Mouse (Mus musculus): ENCODE data around the gene Gm12185.
"Not testable (repeated sequence)": the region's sequence is repeated elsewhere in the genome, so short reads cannot be mapped to it uniquely, and the experiment has no call there.

Gene Gm12185

GRCm38 (mm10) chr11:48991740-48992520, at the start of gene Gm12185:
Gene Gm12185 (minus strand): TSS chr11:48992226.
- not testable (repeated sequence) for DNase-seq

GRCm38 (mm10) chr11:49012074-49012473, 20.0 kb upstream of the Gm12185 start:
- not testable (repeated sequence) for DNase-seq

DNA sequence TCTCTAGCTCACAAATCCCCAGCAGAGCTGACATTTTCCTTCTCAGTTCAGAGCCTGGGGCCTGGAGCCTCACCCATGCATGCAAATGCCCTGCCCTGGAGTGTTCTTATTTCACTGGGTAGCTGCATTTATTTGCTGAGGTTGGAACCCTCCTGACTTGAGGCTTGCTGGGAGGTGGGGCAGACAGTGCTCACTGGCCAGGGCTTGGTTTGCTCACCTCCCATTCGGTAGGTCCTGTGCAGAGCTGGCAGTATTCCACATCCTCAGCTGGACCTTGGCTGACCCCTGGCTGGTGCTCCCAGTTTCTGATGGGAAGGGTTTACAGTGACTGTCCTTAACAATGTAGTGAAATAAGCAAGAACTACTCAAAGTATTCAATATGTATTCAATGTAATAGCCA, 14.8 kb upstream of the Gm12185 start:
- DNase-seq, result not testable (repeated sequence)

- DNase-seq, result not testable (repeated sequence)
Observed at GRCm38 (mm10) chr11:49006317-49006716, 14.3 kb upstream of the Gm12185 start.

- DNase-seq, result not testable (repeated sequence)
Observed at GRCm38 (mm10) chr11:49000411-49000810, 8.4 kb upstream of the Gm12185 start.

DNA sequence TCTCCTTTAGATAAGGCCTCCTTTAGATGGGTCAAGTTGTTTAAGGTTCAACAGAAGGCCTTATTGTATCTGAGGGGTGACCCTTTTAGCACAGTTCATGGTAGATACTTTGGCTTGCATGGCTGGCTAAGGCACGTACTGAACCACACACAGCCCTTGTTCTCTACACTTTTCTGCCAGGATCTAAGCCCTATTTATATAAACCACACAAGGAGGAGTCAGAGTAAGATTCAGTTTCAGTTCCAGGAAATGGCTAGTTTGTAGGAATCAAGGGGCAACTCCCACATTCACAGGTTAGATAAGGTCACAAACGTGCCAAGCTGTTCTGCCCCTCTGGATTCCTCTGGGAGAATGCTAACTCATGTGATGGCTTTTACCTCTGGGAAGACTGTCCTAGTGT, 2.0 kb upstream of the Gm12185 start, which contains the start of gene Tgtp1:
TSS of gene Tgtp1 (minus strand) at position 155 of the 400 bp plus-strand sequence.
- DNase-seq, result not testable (repeated sequence)

- not testable (repeated sequence) for DNase-seq
Observed at GRCm38 (mm10) chr11:48993296-48993695, 1.3 kb upstream of the Gm12185 start.

GRCm38 (mm10) chr11:48989981-48990380, 2.0 kb downstream of the Gm12185 start:
- DNase-seq, result not testable (repeated sequence)

- DNase-seq, result not testable (repeated sequence)
Observed at GRCm38 (mm10) chr11:48988219-48988618, 3.8 kb downstream of the Gm12185 start.

DNA sequence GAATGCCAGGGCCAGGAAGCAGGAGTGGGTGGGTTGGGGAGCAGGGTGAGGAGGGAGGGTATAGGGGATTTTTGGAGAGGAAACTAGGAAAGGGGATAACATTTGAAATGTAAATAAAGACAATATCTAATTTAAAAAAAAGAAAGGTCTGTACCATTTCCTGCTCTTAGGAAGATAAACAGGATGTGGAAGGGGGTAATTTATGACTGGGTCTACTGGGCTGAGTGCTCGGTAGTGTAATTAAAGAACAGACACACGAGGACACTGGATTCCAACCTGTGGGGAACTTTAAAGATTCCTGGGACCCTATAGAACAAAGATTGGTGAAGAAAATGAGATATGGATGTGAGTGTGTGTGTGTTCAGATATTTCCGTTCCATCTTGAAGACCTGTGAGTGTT, 9.2 kb downstream of the Gm12185 start:
- DNase-seq, result not testable (repeated sequence)

GRCm38 (mm10) chr11:48980052-48980451, 12.0 kb downstream of the Gm12185 start:
- DNase-seq, result not testable (repeated sequence)

GRCm38 (mm10) chr11:48979251-48979650, 12.8 kb downstream of the Gm12185 start, which contains the start of gene 9930111J21Rik1:
Gene 9930111J21Rik1 (minus strand): TSS chr11:48979398.
- not testable (repeated sequence) for DNase-seq

GRCm38 (mm10) chr11:48978240-48978939, 13.6 kb downstream of the Gm12185 start, which contains the start of gene Olfr56:
Gene Olfr56 (plus strand): TSS chr11:48978889.
- not testable (repeated sequence) for DNase-seq

- DNase-seq, result not testable (repeated sequence)
Observed at GRCm38 (mm10) chr11:48974686-48975085, 17.3 kb downstream of the Gm12185 start.

DNA sequence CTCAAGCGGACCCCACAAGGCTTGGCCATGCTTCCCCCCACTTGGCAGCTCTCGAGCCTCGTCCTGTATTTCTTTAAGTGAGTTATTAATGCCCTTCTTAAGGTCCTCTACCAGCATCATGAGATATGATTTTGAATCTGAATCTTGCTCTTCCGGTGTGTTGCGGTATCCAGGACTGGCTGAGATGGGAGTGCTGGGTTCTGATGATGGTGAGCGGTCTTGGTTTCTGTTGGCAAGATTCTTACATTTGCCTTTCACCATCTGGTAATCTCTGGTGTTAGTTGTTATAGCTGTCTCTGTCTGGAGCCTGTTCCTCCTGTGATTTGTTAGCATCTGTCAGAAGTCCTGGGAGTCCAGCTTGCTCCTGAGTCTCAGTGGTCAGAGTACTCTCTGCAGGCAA, 45.9 kb downstream of the Gm12185 start, which contains the start of gene Psme2b:
TSS of gene Psme2b (minus strand) at position 101 of the 400 bp plus-strand sequence.
- not testable (repeated sequence) for DNase-seq

DNA sequence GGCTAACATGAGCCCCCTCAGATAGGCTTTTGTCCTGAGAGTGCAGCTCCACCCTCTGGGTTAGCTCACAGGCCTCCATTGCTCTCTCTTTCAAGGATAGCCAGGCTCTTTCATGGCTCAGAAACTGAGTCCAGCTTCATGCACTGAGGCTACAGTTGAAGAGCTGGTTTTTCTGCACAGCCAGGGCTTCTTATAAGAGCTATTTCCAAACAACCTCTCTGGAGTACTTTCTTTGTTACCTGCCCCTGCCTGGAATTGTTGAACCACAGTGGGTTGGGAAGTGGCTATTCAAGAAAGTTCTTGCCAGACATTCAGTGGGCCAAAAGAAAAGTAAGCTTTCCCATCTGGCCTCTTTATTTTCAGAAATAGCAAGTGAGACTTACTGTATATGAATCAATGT, 52.7 kb downstream of the Gm12185 start:
- not testable (repeated sequence) for DNase-seq

- DNase-seq, result not testable (repeated sequence)
Observed at GRCm38 (mm10) chr11:48935291-48935690, 56.7 kb downstream of the Gm12185 start.

- not testable (repeated sequence) for DNase-seq
Observed at GRCm38 (mm10) chr11:48933923-48934322, 58.1 kb downstream of the Gm12185 start.

- not testable (repeated sequence) for DNase-seq
Observed at GRCm38 (mm10) chr11:48933422-48933821, 58.6 kb downstream of the Gm12185 start.

GRCm38 (mm10) chr11:48928068-48928467, 64.0 kb downstream of the Gm12185 start:
- DNase-seq, result not testable (repeated sequence)

- DNase-seq, result not testable (repeated sequence)
Observed at GRCm38 (mm10) chr11:48926437-48926836, 65.6 kb downstream of the Gm12185 start.

DNA sequence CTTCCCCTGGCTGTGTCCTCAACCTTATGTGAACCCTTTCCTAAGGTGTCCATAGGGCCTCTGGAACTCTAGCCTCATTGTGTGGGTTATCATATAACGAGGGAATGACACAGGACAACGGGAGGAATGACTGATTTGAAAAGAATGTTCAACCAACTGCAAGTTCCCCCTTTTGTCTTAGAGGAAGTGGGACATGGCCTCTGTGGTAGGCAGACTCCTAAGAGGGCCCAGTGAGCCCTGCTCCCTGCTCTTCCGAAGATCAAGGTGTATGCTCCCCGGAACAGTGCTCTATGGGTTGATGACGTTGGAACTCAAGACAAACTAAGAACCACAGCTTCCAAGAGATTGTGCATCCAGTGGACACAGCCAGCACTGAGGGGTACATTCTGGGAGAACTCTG, 68.2 kb downstream of the Gm12185 start:
- DNase-seq, result not testable (repeated sequence)

DNA sequence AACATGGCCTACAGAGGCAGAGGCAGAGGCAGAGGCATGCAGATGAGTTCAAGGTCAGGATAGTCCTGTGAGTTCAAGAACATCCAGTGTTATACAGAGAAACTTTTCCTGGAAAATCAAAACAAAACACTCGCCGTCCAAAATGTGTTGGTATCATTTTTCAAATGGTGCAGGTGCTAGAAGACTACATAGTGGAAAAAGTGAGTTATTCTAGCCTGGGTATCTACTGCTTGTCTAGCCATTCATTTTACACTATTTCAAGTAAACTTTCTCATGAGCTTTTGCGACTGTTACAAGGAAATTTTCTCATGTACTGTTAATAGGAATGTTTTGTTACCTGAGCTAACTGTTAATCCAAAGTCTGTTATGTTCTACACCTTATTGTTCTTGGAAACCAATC, 73.6 kb downstream of the Gm12185 start:
- no peak for DNase-seq

Data from thymus, postnatal 14 days (tissue).